Mouse (Mus musculus): Measurements from ENCODE around the gene Dbn1. TPM values are rescaled to one million over a fixed set of nuclear protein-coding genes. Genes with fewer than 3 reads are reported as not detected.

Dbn1 gene
- total and polyA plus RNA-seq, 2 experiments from 2014 or later = 619 TPM

- Histone ChIP-seq H3K9me3 (ENCODE audit: low read length) (no peaks in the 10 kb centered on the region), H3K27me3 (ENCODE audit: insufficient read depth, low read length) (no peaks in the 10 kb centered on the region), H3K36me3 (ENCODE audit: insufficient read depth) (peaks cover 34% of the 10 kb centered on the region), H3K9ac (no peak overlapping the region), H3K4me3 (ENCODE audit: low read depth, low read length) (no peak overlapping the region), H3K27ac (ENCODE audit: low read depth, low read length) (no peak overlapping the region), H3K4me1 (ENCODE audit: insufficient read depth) (no peaks in the 10 kb centered on the region), H3K4me2 (ENCODE audit: low read depth) (no peak overlapping the region)
- DNase-seq (no peak), ATAC-seq (no peak)
- no peak for TF ChIP-seq CTCF (IDR thresholded peaks at IDR 0.05; ENCODE audit: low read depth)
- WGBS = 83% methylated on average over 18 of the region's 18 CpGs
Measured at GRCm38 (mm10) chr13:55527834-55528772, 40.2 kb upstream of the Dbn1 start.

GRCm38 (mm10) chr13:55527212-55527611 is 39.3 kb upstream of the Dbn1 start:
- 90% methylated on average over 16 of the region's 16 CpGs for WGBS
- H3K9me3 ChIP-seq (ENCODE audit: low read length) = no peaks in the 10 kb centered on the region

GRCm38 (mm10) chr13:55525733-55526553 is 38.0 kb upstream of the Dbn1 start:
- no peak for TF ChIP-seq CTCF (IDR thresholded peaks at IDR 0.05; ENCODE audit: low read depth)
- WGBS = 80% methylated on average over 16 of the region's 16 CpGs
- ATAC-seq (no peak), DNase-seq (no peak)
- no peak overlapping the region for H3K4me3 ChIP-seq (ENCODE audit: low read depth, low read length)
- H3K27ac ChIP-seq (ENCODE audit: low read depth, low read length) = no peak overlapping the region
- H3K36me3 ChIP-seq (ENCODE audit: insufficient read depth) = peaks cover 17% of the 10 kb centered on the region
- H3K27me3 ChIP-seq (ENCODE audit: insufficient read depth, low read length) = no peaks in the 10 kb centered on the region
- no peak overlapping the region for H3K4me2 ChIP-seq (ENCODE audit: low read depth)
- no peaks in the 10 kb centered on the region for H3K9me3 ChIP-seq (ENCODE audit: low read length)
- H3K9ac ChIP-seq = no peak overlapping the region
- H3K4me1 ChIP-seq (ENCODE audit: insufficient read depth) = no peaks in the 10 kb centered on the region

More at GRCm38 (mm10) chr13:55527212-55527611, 39.3 kb upstream of the Dbn1 start:
- Histone ChIP-seq H3K4me3 (ENCODE audit: low read depth, low read length) (no peak overlapping the region), H3K4me1 (ENCODE audit: insufficient read depth) (no peaks in the 10 kb centered on the region), H3K9ac (no peak overlapping the region), H3K27ac (ENCODE audit: low read depth, low read length) (no peak overlapping the region), H3K36me3 (ENCODE audit: insufficient read depth) (peaks cover 28% of the 10 kb centered on the region), H3K27me3 (ENCODE audit: insufficient read depth, low read length) (no peaks in the 10 kb centered on the region), H3K4me2 (ENCODE audit: low read depth) (no peak overlapping the region)
- TF ChIP-seq CTCF (IDR thresholded peaks at IDR 0.05; ENCODE audit: low read depth) = no peak
- DNase-seq (no peak), ATAC-seq (no peak)

- H3K9me3 ChIP-seq (ENCODE audit: low read length) = no peaks in the 10 kb centered on the region
- no peak overlapping the region for H3K9ac ChIP-seq
- no peaks in the 10 kb centered on the region for H3K27me3 ChIP-seq (ENCODE audit: insufficient read depth, low read length)
- H3K4me2 ChIP-seq (ENCODE audit: low read depth) = no peak overlapping the region
- no peak overlapping the region for H3K4me3 ChIP-seq (ENCODE audit: low read depth, low read length)
- no peak overlapping the region for H3K27ac ChIP-seq (ENCODE audit: low read depth, low read length)
- 87% methylated on average over 23 of the region's 23 CpGs for WGBS
- ATAC-seq (no peak), DNase-seq (no peak)
- no peaks in the 10 kb centered on the region for H3K4me1 ChIP-seq (ENCODE audit: insufficient read depth)
- no peak for TF ChIP-seq CTCF (IDR thresholded peaks at IDR 0.05; ENCODE audit: low read depth)
- no peaks in the 10 kb centered on the region for H3K36me3 ChIP-seq (ENCODE audit: insufficient read depth)
Measured at GRCm38 (mm10) chr13:55523951-55524600, 36.2 kb upstream of the Dbn1 start.

- no peak for DNase-seq
- no peak for TF ChIP-seq CTCF (IDR thresholded peaks at IDR 0.05; ENCODE audit: low read depth)
Measured at GRCm38 (mm10) chr13:55523278-55523677, 35.4 kb upstream of the Dbn1 start.

GRCm38 (mm10) chr13:55522730-55523129 is 34.8 kb upstream of the Dbn1 start:
- Histone ChIP-seq H3K4me3 (ENCODE audit: low read depth, low read length) (no peak overlapping the region), H3K27ac (ENCODE audit: low read depth, low read length) (no peak overlapping the region), H3K4me1 (ENCODE audit: insufficient read depth) (no peaks in the 10 kb centered on the region), H3K27me3 (ENCODE audit: insufficient read depth, low read length) (no peaks in the 10 kb centered on the region), H3K9ac (no peak overlapping the region), H3K9me3 (ENCODE audit: low read length) (no peaks in the 10 kb centered on the region), H3K4me2 (ENCODE audit: low read depth) (no peak overlapping the region), H3K36me3 (ENCODE audit: insufficient read depth) (no peaks in the 10 kb centered on the region)
- 52% methylated on average over 8 of the region's 8 CpGs for WGBS
- ATAC-seq = no peak
- no peak for TF ChIP-seq CTCF (IDR thresholded peaks at IDR 0.05; ENCODE audit: low read depth)
- no peak for DNase-seq

More at GRCm38 (mm10) chr13:55523278-55523677, 35.4 kb upstream of the Dbn1 start:
- WGBS = 75% methylated on average over 17 of the region's 17 CpGs
- no peak overlapping the region for H3K4me3 ChIP-seq (ENCODE audit: low read depth, low read length)
- no peak overlapping the region for H3K4me2 ChIP-seq (ENCODE audit: low read depth)
- H3K4me1 ChIP-seq (ENCODE audit: insufficient read depth) = no peaks in the 10 kb centered on the region
- no peaks in the 10 kb centered on the region for H3K36me3 ChIP-seq (ENCODE audit: insufficient read depth)
- no peak overlapping the region for H3K9ac ChIP-seq
- no peak overlapping the region for H3K27ac ChIP-seq (ENCODE audit: low read depth, low read length)
- ATAC-seq = no peak
- no peaks in the 10 kb centered on the region for H3K9me3 ChIP-seq (ENCODE audit: low read length)
- no peaks in the 10 kb centered on the region for H3K27me3 ChIP-seq (ENCODE audit: insufficient read depth, low read length)
